Mouse (Mus musculus): ENCODE results near the gene Cmtm8. TPM values are rescaled to one million over a fixed set of nuclear protein-coding genes. Genes with fewer than 3 reads are reported as not detected.

The Cmtm8 gene
- total RNA-seq, 1 experiment from 2014 or later = 3.3 TPM

- ATAC-seq (ENCODE audit: extremely low read depth, insufficient number of reproducible peaks, low FRiP score, poor library complexity, severe bottlenecking) = no peak
Measured at GRCm38 (mm10) chr9:114793764-114794295, 50.1 kb downstream of the Cmtm8 start.

GRCm38 (mm10) chr9:114789989-114790388 is 54.0 kb downstream of the Cmtm8 start:
- no peak for ATAC-seq (ENCODE audit: extremely low read depth, insufficient number of reproducible peaks, low FRiP score, poor library complexity, severe bottlenecking)

- ATAC-seq (ENCODE audit: extremely low read depth, insufficient number of reproducible peaks, low FRiP score, poor library complexity, severe bottlenecking) = no peak
Measured at GRCm38 (mm10) chr9:114789557-114789956, 54.4 kb downstream of the Cmtm8 start.

- no peak for ATAC-seq (ENCODE audit: extremely low read depth, insufficient number of reproducible peaks, low FRiP score, poor library complexity, severe bottlenecking)
Measured at GRCm38 (mm10) chr9:114788697-114789096, 55.3 kb downstream of the Cmtm8 start.

- ATAC-seq (ENCODE audit: extremely low read depth, insufficient number of reproducible peaks, low FRiP score, poor library complexity, severe bottlenecking) = peak; percentile 68
Measured at GRCm38 (mm10) chr9:114787716-114788115, 56.2 kb downstream of the Cmtm8 start.

- ATAC-seq (ENCODE audit: extremely low read depth, insufficient number of reproducible peaks, low FRiP score, poor library complexity, severe bottlenecking) = peak; percentile 13; the same call in 1 of the 2 replicates
Measured at GRCm38 (mm10) chr9:114787134-114787533, 56.8 kb downstream of the Cmtm8 start.

- no peak for ATAC-seq (ENCODE audit: extremely low read depth, insufficient number of reproducible peaks, low FRiP score, poor library complexity, severe bottlenecking)
Measured at GRCm38 (mm10) chr9:114785432-114786125, 58.4 kb downstream of the Cmtm8 start.

- ATAC-seq (ENCODE audit: extremely low read depth, insufficient number of reproducible peaks, low FRiP score, poor library complexity, severe bottlenecking) = peak; percentile 60
Measured at GRCm38 (mm10) chr9:114781526-114782212, 62.3 kb downstream of the Cmtm8 start, which contains the start of gene Cmtm7. Gene Cmtm7 (minus strand): TSS chr9:114781856.

- ATAC-seq (ENCODE audit: extremely low read depth, insufficient number of reproducible peaks, low FRiP score, poor library complexity, severe bottlenecking) = peak; percentile 36
Measured at GRCm38 (mm10) chr9:114780746-114781525, 63.0 kb downstream of the Cmtm8 start.

- ATAC-seq (ENCODE audit: extremely low read depth, insufficient number of reproducible peaks, low FRiP score, poor library complexity, severe bottlenecking) = 0 out of 2 replicates have a peak, but pooled peaks have one; percentile 11
Measured at GRCm38 (mm10) chr9:114779984-114780745, 63.8 kb downstream of the Cmtm8 start.

- ATAC-seq (ENCODE audit: extremely low read depth, insufficient number of reproducible peaks, low FRiP score, poor library complexity, severe bottlenecking) = no peak
Measured at GRCm38 (mm10) chr9:114778877-114779276, 65.1 kb downstream of the Cmtm8 start.

GRCm38 (mm10) chr9:114778047-114778390 is 65.9 kb downstream of the Cmtm8 start:
- ATAC-seq (ENCODE audit: extremely low read depth, insufficient number of reproducible peaks, low FRiP score, poor library complexity, severe bottlenecking) = peak; percentile 18; the same call in 1 of the 2 replicates

GRCm38 (mm10) chr9:114777178-114778046 is 66.5 kb downstream of the Cmtm8 start:
- no peak for ATAC-seq (ENCODE audit: extremely low read depth, insufficient number of reproducible peaks, low FRiP score, poor library complexity, severe bottlenecking)

GRCm38 (mm10) chr9:114776361-114776760 is 67.6 kb downstream of the Cmtm8 start:
- no peak for ATAC-seq (ENCODE audit: extremely low read depth, insufficient number of reproducible peaks, low FRiP score, poor library complexity, severe bottlenecking)

GRCm38 (mm10) chr9:114775272-114775671 is 68.7 kb downstream of the Cmtm8 start:
- ATAC-seq (ENCODE audit: extremely low read depth, insufficient number of reproducible peaks, low FRiP score, poor library complexity, severe bottlenecking) = no peak

GRCm38 (mm10) chr9:114774629-114775028 is 69.3 kb downstream of the Cmtm8 start:
- ATAC-seq (ENCODE audit: extremely low read depth, insufficient number of reproducible peaks, low FRiP score, poor library complexity, severe bottlenecking) = no peak

- no peak for ATAC-seq (ENCODE audit: extremely low read depth, insufficient number of reproducible peaks, low FRiP score, poor library complexity, severe bottlenecking)
Measured at GRCm38 (mm10) chr9:114771565-114771964, 72.4 kb downstream of the Cmtm8 start.

GRCm38 (mm10) chr9:114770224-114770623 is 73.7 kb downstream of the Cmtm8 start:
- peak; percentile 79 for ATAC-seq (ENCODE audit: extremely low read depth, insufficient number of reproducible peaks, low FRiP score, poor library complexity, severe bottlenecking)
